In genomic region chr19:10173844-10174539, GRCm38 (mm10) we compare ENCODE assay signal across 17 mouse cellular contexts. TPM values are rescaled to one million over a fixed set of nuclear protein-coding genes. Genes with fewer than 3 reads are reported as not detected.
A peak's percentile ranks its signal among the peaks of the same experiment; 100 is the strongest.
DNase-seq lines count a peak whose midpoint lies in the region; ATAC-seq and TF ChIP-seq lines count a peak whose summit lies in the region.
"Had no signal": no experiment of that assay in that cellular context is flagged by ENCODE, and none has a peak within 500 bp of the region (broad histone marks: within the 10 kb centered on the region; RNA-seq: fewer than 3 reads in every experiment).

No protein-coding gene starts in this region.

- TF ChIP-seq CTCF in MEL (IDR thresholded peaks at IDR 0.05 in 2 of 3, conservative IDR thresholded peaks at IDR 0.05 in 1 of 3; ENCODE audit: control insufficient read depth in 1 of 3, insufficient read depth in 1 of 3, low read depth in 2 of 3, low read length in 3 of 3, poor library complexity in 1 of 3, severe bottlenecking in 1 of 3): no peak

- no peak for TF ChIP-seq POLR2A in MEL (IDR thresholded peaks at IDR 0.05; ENCODE audit: control insufficient read depth in 1 of 2, insufficient read depth in 1 of 2, low read depth in 1 of 2, low read length in 2 of 2, poor library complexity in 1 of 2)

- peak overlapping the region; percentile 26 to 46; a peak in 3 of 4 replicates for H3K4me3 ChIP-seq in MEL (ENCODE audit: control insufficient read depth in 1 of 2, insufficient read depth in 1 of 2, low read depth in 2 of 2, low read length in 2 of 2)
- H3K4me3 ChIP-seq: heart, embryonic 13.5 days; hindbrain, embryonic 12.5 days; neural tube, embryonic 15.5 days had no signal

- peak; percentile 52 to 55; a peak in 3 of 4 replicates for TF ChIP-seq EP300 in MEL (IDR thresholded peaks at IDR 0.05; ENCODE audit: low read depth in 1 of 2, low read length in 2 of 2)

- no peaks in the 10 kb centered on the region for H3K79me2 ChIP-seq in MEL (ENCODE audit: control insufficient read depth, insufficient read depth, low read length, poor library complexity)

- H3K27me3 ChIP-seq in MEL (ENCODE audit: control insufficient read depth in 1 of 2, insufficient read depth in 2 of 2, low read length in 2 of 2): no peaks in the 10 kb centered on the region
- H3K27me3 ChIP-seq: heart, embryonic 13.5 days; hindbrain, embryonic 12.5 days; neural tube, embryonic 15.5 days had no signal

- peaks cover 8 to 24% of the 10 kb centered on the region in 2 experiments for H3K4me1 ChIP-seq in MEL (ENCODE audit: control insufficient read depth in 1 of 2, insufficient read depth in 2 of 2, low read length in 2 of 2)
- H3K4me1 ChIP-seq: hindbrain, embryonic 12.5 days; neural tube, embryonic 15.5 days had no signal

- peak overlapping the region; percentile 59 for H3K27ac ChIP-seq in MEL (ENCODE audit: control insufficient read depth, low read depth, low read length)
- H3K27ac ChIP-seq: hindbrain, embryonic 12.5 days; neural tube, embryonic 15.5 days had no signal

- intact Hi-C loops in heart, postnatal 25 days (cut with DNase I): no loop called here

- TF ChIP-seq RAD21 in MEL (IDR thresholded peaks at IDR 0.05; ENCODE audit: low read depth, low read length): no peak

- peak; percentile 76 to 80 for ATAC-seq in hematopoietic stem cell, adult 5-6 weeks (replicated peaks in 1 of 2; ENCODE audit: insufficient read depth in 1 of 2, low FRiP score in 2 of 2, low TSS enrichment in 1 of 2, low read depth in 1 of 2, poor library complexity in 2 of 2, severe bottlenecking in 2 of 2)
- peak; percentile 65 for ATAC-seq in megakaryocyte progenitor cell, adult 5-6 weeks (replicated peaks; ENCODE audit: poor library complexity)
- ATAC-seq: intestine, postnatal 0 days had no signal

- peak overlapping the region; percentile 2 for H3K9ac ChIP-seq in MEL (ENCODE audit: control insufficient read depth, low read depth, low read length, poor library complexity, severe bottlenecking)
- H3K9ac ChIP-seq: heart, embryonic 13.5 days; hindbrain, embryonic 12.5 days; neural tube, embryonic 15.5 days had no signal

- DNase-seq in heart, adult 11 months: peak; percentile 82
- DNase-seq in heart, postnatal 25 days (ENCODE audit: low spot score): no peak
- DNase-seq in MEL (ENCODE audit: low read depth, low spot score): peak; percentile 73
- no peak for DNase-seq in yolk sac, embryonic 10.5 days (ENCODE audit: low spot score)
- DNase-seq in right cerebral cortex, postnatal 14 days: no peak
- no peak for DNase-seq in cerebellum, postnatal 25 days
- DNase-seq: adrenal gland, postnatal 14 days; gastrocnemius, postnatal 25 days; kidney, postnatal 25 days; lung, postnatal 14 days; thymus, postnatal 25 days had no signal

- peaks cover 0 to 24% of the 10 kb centered on the region in 2 experiments; a peak in 2 of 4 replicates for H3K36me3 ChIP-seq in MEL (ENCODE audit: control insufficient read depth in 1 of 2, insufficient read depth in 2 of 2, low read length in 2 of 2)
- H3K36me3 ChIP-seq: heart, embryonic 13.5 days; hindbrain, embryonic 12.5 days; neural tube, embryonic 15.5 days had no signal

- H3K9me3 ChIP-seq in MEL (replicated peaks; ENCODE audit: insufficient read depth, low read length): no peaks in the 10 kb centered on the region
- H3K9me3 ChIP-seq: heart, embryonic 13.5 days; hindbrain, embryonic 12.5 days; neural tube, embryonic 15.5 days had no signal

TF ChIP-seq in MEL, 35 proteins besides CTCF, POLR2A, EP300 and RAD21:
- TF ChIP-seq SIN3A (IDR thresholded peaks at IDR 0.05; ENCODE audit: low read length): 0 out of 2 replicates have a peak, but pooled peaks have one; percentile 33
- 0 out of 2 replicates have a peak, but pooled peaks have one; percentile 15 for TF ChIP-seq ELF1 (IDR thresholded peaks at IDR 0.05; ENCODE audit: low read depth, low read length)
- peak; percentile 42; the same call in 1 of the 2 replicates for TF ChIP-seq TCF12 (IDR thresholded peaks at IDR 0.05; ENCODE audit: low read depth, low read length)
- no peak for TF ChIP-seq ZMIZ1 (IDR thresholded peaks at IDR 0.05; ENCODE audit: low read depth, low read length)
- peak; percentile 35; the same call in 1 of the 2 replicates for TF ChIP-seq ETS1 (IDR thresholded peaks at IDR 0.05; ENCODE audit: low read depth, low read length)
- TF ChIP-seq GATA1 (IDR thresholded peaks at IDR 0.05; ENCODE audit: low read depth, low read length): peak; percentile 83
- TF ChIP-seq MYC (IDR thresholded peaks at IDR 0.05; ENCODE audit: low read depth, low read length): 0 out of 2 replicates have a peak, but pooled peaks have one; percentile 9
- TF ChIP-seq HCFC1 (IDR thresholded peaks at IDR 0.05; ENCODE audit: low read depth, low read length): no peak

RNA-seq across cellular contexts. Expression of gene Fads1, which starts 8.7 kb away (rescaled TPM):
- total RNA-seq in heart, postnatal 25 days (2021): 10 to 100 TPM; 20.2 to 23.7 TPM
- 36.7 and 38.1 TPM in 2 replicates for total RNA-seq in MEL (2012; rRNA removed)
- 10 to 100 TPM in 1 of 2 experiments, not detected in 1; 69.7 TPM for polyA plus RNA-seq in MEL (2012; ENCODE audit: insufficient read depth in 1 of 2, insufficient read length in 2 of 2, low read depth in 1 of 2, low replicate concordance in 2 of 2, missing spikeins in 1 of 2)
- 25.9 and 34.0 TPM in 2 replicates for total RNA-seq in hematopoietic stem cell, adult 5-6 weeks (2017)
- total RNA-seq in megakaryocyte progenitor cell, adult 5-6 weeks (2015): 14.9 and 22.2 TPM in 2 replicates
- total RNA-seq in megakaryocyte progenitor cell, adult 5-6 weeks (2017): 9.4 and 10.0 TPM in 2 replicates

RNA-seq across cellular contexts. Expression of gene Tmem258, which starts 29.8 kb away (rescaled TPM):
- 100 to 1,000 TPM; 172 to 178 TPM for total RNA-seq in heart, postnatal 25 days (2021)
- 322 and 354 TPM in 2 replicates for total RNA-seq in MEL (2012; rRNA removed)
- polyA plus RNA-seq in MEL (2012; ENCODE audit: insufficient read depth in 1 of 2, insufficient read length in 2 of 2, low read depth in 1 of 2, low replicate concordance in 2 of 2, missing spikeins in 1 of 2): 100 to 1,000 TPM in 1 of 2 experiments, not detected in 1; 337 TPM
- total RNA-seq in hematopoietic stem cell, adult 5-6 weeks (2017): 102 and 111 TPM in 2 replicates
- 308 and 313 TPM in 2 replicates for total RNA-seq in megakaryocyte progenitor cell, adult 5-6 weeks (2015)
- 149 and 204 TPM in 2 replicates for total RNA-seq in megakaryocyte progenitor cell, adult 5-6 weeks (2017)

RNA-seq across cellular contexts. Expression of gene Fen1, which starts 30.0 kb away (rescaled TPM):
- 1 to 10 TPM; 4.5 to 4.7 TPM for total RNA-seq in heart, postnatal 25 days (2021)
- total RNA-seq in MEL (2012; rRNA removed): 160 and 189 TPM in 2 replicates
- 100 to 1,000 TPM in 1 of 2 experiments, not detected in 1; 145 TPM for polyA plus RNA-seq in MEL (2012; ENCODE audit: insufficient read depth in 1 of 2, insufficient read length in 2 of 2, low read depth in 1 of 2, low replicate concordance in 2 of 2, missing spikeins in 1 of 2)
- 85.9 and 90.2 TPM in 2 replicates for total RNA-seq in hematopoietic stem cell, adult 5-6 weeks (2017)
- total RNA-seq in megakaryocyte progenitor cell, adult 5-6 weeks (2015): 56.9 and 61.1 TPM in 2 replicates
- 125 and 135 TPM in 2 replicates for total RNA-seq in megakaryocyte progenitor cell, adult 5-6 weeks (2017)

Comparison
In these comparisons a context has a peak if more than half of its experiments do, and no peak if none do; other contexts are left out.
1. DNase-seq: peak in heart, adult 11 months (single experiment) and MEL (single experiment); none in heart, postnatal 25 days (single experiment), yolk sac, embryonic 10.5 days (single experiment), right cerebral cortex, postnatal 14 days (single experiment) and cerebellum, postnatal 25 days (0 of 2).
2. RNA of gene Fen1, which starts 30.0 kb away (total RNA-seq): 160 to 189 TPM in MEL, 56.9 to 135 TPM in megakaryocyte progenitor cell, adult 5-6 weeks and 85.9 to 90.2 TPM in hematopoietic stem cell, adult 5-6 weeks; 4.5 to 4.7 TPM in heart, postnatal 25 days; every median in the first group is over 10 times any median in the second.